Mouse (Mus musculus): ENCODE measurements around the gene Galnt11. TPM values are rescaled to one million over a fixed set of nuclear protein-coding genes. Genes with fewer than 3 reads are reported as not detected.
"Not testable (repeated sequence)": the region's sequence is repeated elsewhere in the genome, so short reads cannot be mapped to it uniquely, and the experiment has no call there.

Gene Galnt11
- total and polyA plus RNA-seq, 3 experiments, result 0.27 TPM; not detected in 2

GRCm38 (mm10) chr5:25184594-25184993 lies 37.1 kb upstream of the Galnt11 start:
- ATAC-seq (ENCODE audit: extremely low read depth, insufficient number of reproducible peaks, low FRiP score, poor library complexity, severe bottlenecking) (no peak), DNase-seq (ENCODE audit: low spot score) (no peak)
- Histone ChIP-seq H3K4me1 (ENCODE audit: insufficient read depth, low read depth, low read length) (no peaks in the 10 kb centered on the region), H3K9me3 (replicated peaks) (no peaks in the 10 kb centered on the region), H3K27me3 (ENCODE audit: insufficient read depth, low read length) (no peaks in the 10 kb centered on the region), H3K4me3 (ENCODE audit: low read depth, low read length) (no peak overlapping the region), H3K36me3 (replicated peaks) (no peaks in the 10 kb centered on the region)
- no peak for TF ChIP-seq GATA1 (IDR thresholded peaks at IDR 0.05; ENCODE audit: borderline replicate concordance, low read length)
- no peak for TF ChIP-seq GATA2 (IDR thresholded peaks at IDR 0.05; ENCODE audit: borderline replicate concordance, low read depth, low read length)

GRCm38 (mm10) chr5:25187727-25188126 lies 34.0 kb upstream of the Galnt11 start:
- TF ChIP-seq GATA1 (IDR thresholded peaks at IDR 0.05; ENCODE audit: borderline replicate concordance, low read length) (no peak), CTCF (IDR thresholded peaks at IDR 0.05; ENCODE audit: low read depth, low read length) (no peak), POLR2AphosphoS5 (IDR thresholded peaks at IDR 0.05; ENCODE audit: insufficient replicate concordance, low read depth, low read length) (no peak), GATA2 (IDR thresholded peaks at IDR 0.05; ENCODE audit: borderline replicate concordance, low read depth, low read length) (no peak), TAL1 (conservative IDR thresholded peaks at IDR 0.05; ENCODE audit: low read depth, low read length) (no peak)
- Histone ChIP-seq H3K27me3 (ENCODE audit: insufficient read depth, low read length) (no peaks in the 10 kb centered on the region), H3K36me3 (replicated peaks) (no peaks in the 10 kb centered on the region), H3K9me3 (replicated peaks) (no peaks in the 10 kb centered on the region), H3K4me1 (ENCODE audit: insufficient read depth, low read depth, low read length) (no peaks in the 10 kb centered on the region), H3K4me3 (ENCODE audit: low read depth, low read length) (no peak overlapping the region)
- no peak for ATAC-seq (ENCODE audit: extremely low read depth, insufficient number of reproducible peaks, low FRiP score, poor library complexity, severe bottlenecking)
- no peak for DNase-seq (ENCODE audit: low spot score)

GRCm38 (mm10) chr5:25188802-25189201 lies 32.9 kb upstream of the Galnt11 start:
- Histone ChIP-seq H3K4me1 (ENCODE audit: insufficient read depth, low read depth, low read length) (no peaks in the 10 kb centered on the region), H3K36me3 (replicated peaks) (no peaks in the 10 kb centered on the region), H3K4me3 (ENCODE audit: low read depth, low read length) (no peak overlapping the region), H3K9me3 (replicated peaks) (no peaks in the 10 kb centered on the region), H3K27me3 (ENCODE audit: insufficient read depth, low read length) (no peaks in the 10 kb centered on the region)
- TF ChIP-seq GATA1 (IDR thresholded peaks at IDR 0.05; ENCODE audit: borderline replicate concordance, low read length) (no peak), GATA2 (IDR thresholded peaks at IDR 0.05; ENCODE audit: borderline replicate concordance, low read depth, low read length) (no peak), POLR2AphosphoS5 (IDR thresholded peaks at IDR 0.05; ENCODE audit: insufficient replicate concordance, low read depth, low read length) (no peak), TAL1 (conservative IDR thresholded peaks at IDR 0.05; ENCODE audit: low read depth, low read length) (no peak), CTCF (IDR thresholded peaks at IDR 0.05; ENCODE audit: low read depth, low read length) (no peak)
- DNase-seq (ENCODE audit: low spot score) (no peak), ATAC-seq (ENCODE audit: extremely low read depth, insufficient number of reproducible peaks, low FRiP score, poor library complexity, severe bottlenecking) (no peak)

- TF ChIP-seq CTCF (IDR thresholded peaks at IDR 0.05; ENCODE audit: low read depth, low read length), result no peak
- TF ChIP-seq POLR2AphosphoS5 (IDR thresholded peaks at IDR 0.05; ENCODE audit: insufficient replicate concordance, low read depth, low read length), result no peak
- TF ChIP-seq GATA1 (IDR thresholded peaks at IDR 0.05; ENCODE audit: borderline replicate concordance, low read length), result no peak
- DNase-seq (ENCODE audit: low spot score) (no peak), ATAC-seq (ENCODE audit: extremely low read depth, insufficient number of reproducible peaks, low FRiP score, poor library complexity, severe bottlenecking) (no peak)
- no peak overlapping the region for H3K4me3 ChIP-seq (ENCODE audit: low read depth, low read length)
- H3K36me3 ChIP-seq (replicated peaks), result no peaks in the 10 kb centered on the region
- no peaks in the 10 kb centered on the region for H3K4me1 ChIP-seq (ENCODE audit: insufficient read depth, low read depth, low read length)
- no peaks in the 10 kb centered on the region for H3K9me3 ChIP-seq (replicated peaks)
- no peaks in the 10 kb centered on the region for H3K27me3 ChIP-seq (ENCODE audit: insufficient read depth, low read length)
Observed at GRCm38 (mm10) chr5:25190521-25190920, 31.2 kb upstream of the Galnt11 start.

GRCm38 (mm10) chr5:25211872-25212271 lies 9.8 kb upstream of the Galnt11 start:
- no peaks in the 10 kb centered on the region for H3K4me1 ChIP-seq (ENCODE audit: insufficient read depth, low read depth, low read length)
- H3K4me3 ChIP-seq (ENCODE audit: low read depth, low read length), result no peak overlapping the region
- no peaks in the 10 kb centered on the region for H3K9me3 ChIP-seq (replicated peaks)
- DNase-seq (ENCODE audit: low spot score), result no peak
- TF ChIP-seq GATA1 (IDR thresholded peaks at IDR 0.05; ENCODE audit: borderline replicate concordance, low read length), result no peak
- no peak for TF ChIP-seq CTCF (IDR thresholded peaks at IDR 0.05; ENCODE audit: low read depth, low read length)
- no peak for TF ChIP-seq POLR2AphosphoS5 (IDR thresholded peaks at IDR 0.05; ENCODE audit: insufficient replicate concordance, low read depth, low read length)
- no peak for TF ChIP-seq TAL1 (conservative IDR thresholded peaks at IDR 0.05; ENCODE audit: low read depth, low read length)
- TF ChIP-seq GATA2 (IDR thresholded peaks at IDR 0.05; ENCODE audit: borderline replicate concordance, low read depth, low read length), result no peak
- peaks cover 5% of the 10 kb centered on the region; the same call in 1 of the 2 replicates for H3K27me3 ChIP-seq (ENCODE audit: insufficient read depth, low read length)
- no peak for ATAC-seq (ENCODE audit: extremely low read depth, insufficient number of reproducible peaks, low FRiP score, poor library complexity, severe bottlenecking)
- H3K36me3 ChIP-seq (replicated peaks), result no peaks in the 10 kb centered on the region

- H3K36me3 ChIP-seq (replicated peaks); DNase-seq (ENCODE audit: low spot score); H3K9me3 ChIP-seq (replicated peaks); H3K4me1 ChIP-seq (ENCODE audit: insufficient read depth, low read depth, low read length); ATAC-seq (ENCODE audit: extremely low read depth, insufficient number of reproducible peaks, low FRiP score, poor library complexity, severe bottlenecking); H3K4me3 ChIP-seq (ENCODE audit: low read depth, low read length); H3K27me3 ChIP-seq (ENCODE audit: insufficient read depth, low read length): not testable (repeated sequence)
Observed at GRCm38 (mm10) chr5:25213216-25213615, 8.5 kb upstream of the Galnt11 start.

DNA sequence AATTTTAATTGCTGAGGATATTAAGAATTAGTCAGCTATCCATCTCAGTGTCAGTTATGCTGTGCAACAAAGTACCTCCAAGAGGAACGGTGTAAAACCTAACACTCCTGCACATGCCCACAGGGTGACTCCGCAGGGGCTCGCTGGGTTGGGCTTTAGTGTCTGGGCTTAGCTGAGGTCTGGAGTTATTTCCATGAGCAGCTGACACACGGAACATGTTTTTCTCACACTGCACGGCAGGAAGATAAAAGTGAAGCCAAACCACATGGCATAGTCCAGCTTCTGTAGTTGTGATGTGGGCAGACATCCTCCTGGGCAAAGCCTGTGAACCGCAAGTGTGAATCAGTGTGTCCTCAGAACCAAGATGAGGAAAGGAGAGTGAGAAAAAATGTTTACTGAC lies 6.7 kb upstream of the Galnt11 start:
- no peaks in the 10 kb centered on the region for H3K36me3 ChIP-seq (replicated peaks)
- ATAC-seq (ENCODE audit: extremely low read depth, insufficient number of reproducible peaks, low FRiP score, poor library complexity, severe bottlenecking) (no peak), DNase-seq (ENCODE audit: low spot score) (no peak)
- H3K4me1 ChIP-seq (ENCODE audit: insufficient read depth, low read depth, low read length), result no peaks in the 10 kb centered on the region
- no peaks in the 10 kb centered on the region for H3K9me3 ChIP-seq (replicated peaks)
- TF ChIP-seq POLR2AphosphoS5 (IDR thresholded peaks at IDR 0.05; ENCODE audit: insufficient replicate concordance, low read depth, low read length) (no peak), CTCF (IDR thresholded peaks at IDR 0.05; ENCODE audit: low read depth, low read length) (no peak), GATA1 (IDR thresholded peaks at IDR 0.05; ENCODE audit: borderline replicate concordance, low read length) (no peak), TAL1 (conservative IDR thresholded peaks at IDR 0.05; ENCODE audit: low read depth, low read length) (no peak), GATA2 (IDR thresholded peaks at IDR 0.05; ENCODE audit: borderline replicate concordance, low read depth, low read length) (no peak)
- H3K4me3 ChIP-seq (ENCODE audit: low read depth, low read length), result no peak overlapping the region
- H3K27me3 ChIP-seq (ENCODE audit: insufficient read depth, low read length), result peaks cover 7% of the 10 kb centered on the region; the same call in 1 of the 2 replicates
